Mouse (Mus musculus): ENCODE results near the gene Frmd4b. TPM values are rescaled to one million over a fixed set of nuclear protein-coding genes. Genes with fewer than 3 reads are reported as not detected.

Frmd4b gene
- polyA plus RNA-seq, 1 experiment = 15.4 TPM

GRCm38 (mm10) chr6:97339271-97339681 lies 278.1 kb downstream of the Frmd4b start:
- 68% methylated on average over 5 of the region's 5 CpGs for WGBS
- H3K4me1 ChIP-seq (ENCODE audit: control insufficient read depth, insufficient read depth, low read length) = no peaks in the 10 kb centered on the region
- no peak overlapping the region for H3K27ac ChIP-seq (ENCODE audit: control insufficient read depth, insufficient read depth, low read depth, low read length, poor library complexity)
- H3K4me3 ChIP-seq (replicated peaks; ENCODE audit: control insufficient read depth, low read depth, low read length) = no peak overlapping the region
- no peak for TF ChIP-seq CTCF (IDR thresholded peaks at IDR 0.05; ENCODE audit: control insufficient read depth, insufficient read depth, low read length)
- no peak for TF ChIP-seq POLR2A (IDR thresholded peaks at IDR 0.05; ENCODE audit: borderline replicate concordance, control insufficient read depth, low read depth, low read length)

DNA sequence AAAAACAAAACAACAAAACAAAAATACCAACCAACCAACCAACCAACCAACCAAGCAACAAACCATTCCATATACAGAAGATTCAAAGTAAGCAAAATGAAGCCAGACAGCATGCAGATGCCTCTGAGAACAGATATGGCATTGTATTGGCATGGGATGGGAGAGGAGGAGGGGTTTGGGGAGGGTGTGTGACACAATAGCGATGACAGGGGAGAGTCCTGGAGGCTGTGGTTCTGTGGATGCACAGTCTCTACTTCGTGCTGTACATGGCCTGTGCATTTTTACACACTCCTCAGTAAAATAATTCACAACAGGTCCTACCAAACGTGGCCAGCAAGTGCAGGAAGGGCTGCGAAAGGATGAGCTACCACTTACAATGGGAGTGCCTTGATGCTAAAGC lies 278.5 kb downstream of the Frmd4b start:
- H3K27ac ChIP-seq (ENCODE audit: control insufficient read depth, insufficient read depth, low read depth, low read length, poor library complexity) = no peak overlapping the region
- TF ChIP-seq POLR2A (IDR thresholded peaks at IDR 0.05; ENCODE audit: borderline replicate concordance, control insufficient read depth, low read depth, low read length) (no peak), CTCF (IDR thresholded peaks at IDR 0.05; ENCODE audit: control insufficient read depth, insufficient read depth, low read length) (no peak)
- 74% methylated on average over 4 of the region's 4 CpGs for WGBS
- no peaks in the 10 kb centered on the region for H3K4me1 ChIP-seq (ENCODE audit: control insufficient read depth, insufficient read depth, low read length)
- H3K4me3 ChIP-seq (replicated peaks; ENCODE audit: control insufficient read depth, low read depth, low read length) = no peak overlapping the region

DNA sequence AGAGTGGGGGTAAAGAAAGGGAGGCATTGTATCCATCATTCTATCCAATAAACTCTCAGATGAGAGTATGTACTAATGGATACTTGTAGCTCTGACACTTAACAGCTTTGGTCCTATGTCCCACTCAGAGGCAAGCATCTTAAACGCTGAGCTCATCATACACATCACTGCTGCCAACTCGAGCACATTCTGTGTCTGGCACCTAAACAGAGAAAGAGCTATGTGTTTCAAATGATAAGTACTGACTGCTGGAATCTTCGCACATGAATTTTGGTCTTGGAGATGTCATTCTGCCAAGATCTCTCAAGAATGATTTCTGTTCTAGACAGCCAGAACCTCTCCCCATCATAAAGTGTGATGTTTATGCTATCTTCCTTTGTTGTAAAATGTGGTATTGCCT lies 284.0 kb downstream of the Frmd4b start:
- 62% methylated on average over 3 of the region's 3 CpGs for WGBS
- Histone ChIP-seq H3K4me1 (ENCODE audit: control insufficient read depth, insufficient read depth, low read length) (no peaks in the 10 kb centered on the region), H3K27ac (ENCODE audit: control insufficient read depth, insufficient read depth, low read depth, low read length, poor library complexity) (no peak overlapping the region), H3K4me3 (replicated peaks; ENCODE audit: control insufficient read depth, low read depth, low read length) (no peak overlapping the region)
- no peak for TF ChIP-seq POLR2A (IDR thresholded peaks at IDR 0.05; ENCODE audit: borderline replicate concordance, control insufficient read depth, low read depth, low read length)
- no peak for TF ChIP-seq CTCF (IDR thresholded peaks at IDR 0.05; ENCODE audit: control insufficient read depth, insufficient read depth, low read length)

DNA sequence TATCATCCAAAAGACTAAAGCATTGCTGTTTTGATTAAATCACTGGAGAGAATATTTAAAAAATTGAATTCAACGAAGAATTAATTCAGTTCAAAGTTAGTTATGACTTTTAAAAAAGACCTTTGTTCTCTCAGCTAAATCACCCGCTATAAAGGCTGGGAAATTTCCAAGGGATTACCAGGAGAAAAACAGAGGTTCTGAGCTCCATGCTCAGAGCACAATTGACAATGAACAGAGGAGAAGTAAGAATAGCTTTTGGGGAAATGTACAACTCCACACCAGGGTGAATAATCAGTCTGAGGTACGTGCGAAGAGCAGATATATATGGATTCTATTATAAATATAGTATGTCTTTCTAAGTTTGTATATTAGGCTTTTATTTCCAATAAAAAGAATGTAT lies 293.4 kb downstream of the Frmd4b start:
- no peak overlapping the region for H3K27ac ChIP-seq (ENCODE audit: control insufficient read depth, insufficient read depth, low read depth, low read length, poor library complexity)
- no peaks in the 10 kb centered on the region; the same call in 1 of the 2 replicates for H3K4me1 ChIP-seq (ENCODE audit: control insufficient read depth, insufficient read depth, low read length)
- H3K4me3 ChIP-seq (replicated peaks; ENCODE audit: control insufficient read depth, low read depth, low read length) = no peak overlapping the region
- WGBS = 87% methylated on average over 4 of the region's 4 CpGs
- TF ChIP-seq CTCF (IDR thresholded peaks at IDR 0.05; ENCODE audit: control insufficient read depth, insufficient read depth, low read length) (no peak), POLR2A (IDR thresholded peaks at IDR 0.05; ENCODE audit: borderline replicate concordance, control insufficient read depth, low read depth, low read length) (no peak)

DNA sequence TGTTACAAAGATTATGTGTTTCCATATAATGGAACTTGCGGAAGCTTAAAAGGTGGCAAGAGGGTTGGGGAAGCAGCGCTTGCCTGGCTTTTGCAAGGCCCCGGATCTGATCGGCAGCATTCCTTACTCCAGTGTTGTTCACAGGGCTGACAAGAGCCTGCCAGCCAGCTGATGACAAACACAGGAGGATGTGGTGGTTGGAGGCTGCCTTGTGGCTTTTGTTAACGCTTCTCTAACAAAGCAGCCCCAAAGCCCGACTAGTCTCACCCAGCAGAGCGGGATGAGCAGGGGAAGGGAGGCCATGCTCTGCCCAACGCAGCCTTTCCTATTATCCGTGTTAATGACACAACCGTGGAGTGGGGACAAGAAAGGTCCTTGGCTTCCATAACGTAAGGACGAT lies 295.2 kb downstream of the Frmd4b start:
- H3K27ac ChIP-seq (ENCODE audit: control insufficient read depth, insufficient read depth, low read depth, low read length, poor library complexity) = no peak overlapping the region
- TF ChIP-seq CTCF (IDR thresholded peaks at IDR 0.05; ENCODE audit: control insufficient read depth, insufficient read depth, low read length) (no peak), POLR2A (IDR thresholded peaks at IDR 0.05; ENCODE audit: borderline replicate concordance, control insufficient read depth, low read depth, low read length) (no peak)
- 72% methylated on average over 12 of the region's 12 CpGs for WGBS
- no peak overlapping the region for H3K4me3 ChIP-seq (replicated peaks; ENCODE audit: control insufficient read depth, low read depth, low read length)
- no peaks in the 10 kb centered on the region; the same call in 1 of the 2 replicates for H3K4me1 ChIP-seq (ENCODE audit: control insufficient read depth, insufficient read depth, low read length)

GRCm38 (mm10) chr6:97321156-97321555 lies 296.2 kb downstream of the Frmd4b start:
- TF ChIP-seq POLR2A (IDR thresholded peaks at IDR 0.05; ENCODE audit: borderline replicate concordance, control insufficient read depth, low read depth, low read length) (no peak), CTCF (IDR thresholded peaks at IDR 0.05; ENCODE audit: control insufficient read depth, insufficient read depth, low read length) (no peak)
- 17% methylated on average over 11 of the region's 11 CpGs for WGBS
- Histone ChIP-seq H3K4me1 (ENCODE audit: control insufficient read depth, insufficient read depth, low read length) (no peaks in the 10 kb centered on the region; the same call in 1 of the 2 replicates), H3K27ac (ENCODE audit: control insufficient read depth, insufficient read depth, low read depth, low read length, poor library complexity) (no peak overlapping the region), H3K4me3 (replicated peaks; ENCODE audit: control insufficient read depth, low read depth, low read length) (no peak overlapping the region)

- Histone ChIP-seq H3K4me1 (ENCODE audit: control insufficient read depth, insufficient read depth, low read length) (no peaks in the 10 kb centered on the region; the same call in 1 of the 2 replicates), H3K4me3 (replicated peaks; ENCODE audit: control insufficient read depth, low read depth, low read length) (no peak overlapping the region)
- 58% methylated on average over 4 of the region's 4 CpGs for WGBS
Measured at GRCm38 (mm10) chr6:97319081-97319480, 298.3 kb downstream of the Frmd4b start.

DNA sequence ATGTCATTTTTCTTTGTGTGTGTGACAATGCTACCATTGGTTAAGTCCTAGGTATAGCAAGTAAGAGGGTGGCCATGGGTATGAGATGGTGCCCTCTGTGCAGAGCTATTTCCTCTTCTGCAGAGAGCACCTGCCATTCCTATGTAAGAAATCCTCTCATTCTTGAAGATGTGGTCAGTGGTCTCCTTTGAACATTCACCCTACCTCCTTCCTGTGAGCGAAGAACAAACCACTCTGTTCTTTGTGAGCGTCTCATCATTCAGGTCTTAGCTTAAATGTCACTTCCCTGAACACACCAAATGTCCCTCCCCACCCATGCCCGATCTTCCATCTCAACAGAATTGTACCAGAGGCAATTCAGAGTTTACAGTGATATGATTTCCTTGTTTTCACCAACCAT lies 299.4 kb downstream of the Frmd4b start:
- WGBS = 30% methylated on average over 3 of the region's 3 CpGs
- Histone ChIP-seq H3K27ac (ENCODE audit: control insufficient read depth, insufficient read depth, low read depth, low read length, poor library complexity) (no peak overlapping the region), H3K4me3 (replicated peaks; ENCODE audit: control insufficient read depth, low read depth, low read length) (no peak overlapping the region), H3K4me1 (ENCODE audit: control insufficient read depth, insufficient read depth, low read length) (no peaks in the 10 kb centered on the region; the same call in 1 of the 2 replicates)
- TF ChIP-seq CTCF (IDR thresholded peaks at IDR 0.05; ENCODE audit: control insufficient read depth, insufficient read depth, low read length) (no peak), POLR2A (IDR thresholded peaks at IDR 0.05; ENCODE audit: borderline replicate concordance, control insufficient read depth, low read depth, low read length) (no peak)

More at GRCm38 (mm10) chr6:97319081-97319480, 298.3 kb downstream of the Frmd4b start:
- no peak overlapping the region for H3K27ac ChIP-seq (ENCODE audit: control insufficient read depth, insufficient read depth, low read depth, low read length, poor library complexity)
- no peak for TF ChIP-seq POLR2A (IDR thresholded peaks at IDR 0.05; ENCODE audit: borderline replicate concordance, control insufficient read depth, low read depth, low read length)
- TF ChIP-seq CTCF (IDR thresholded peaks at IDR 0.05; ENCODE audit: control insufficient read depth, insufficient read depth, low read length) = no peak

DNA sequence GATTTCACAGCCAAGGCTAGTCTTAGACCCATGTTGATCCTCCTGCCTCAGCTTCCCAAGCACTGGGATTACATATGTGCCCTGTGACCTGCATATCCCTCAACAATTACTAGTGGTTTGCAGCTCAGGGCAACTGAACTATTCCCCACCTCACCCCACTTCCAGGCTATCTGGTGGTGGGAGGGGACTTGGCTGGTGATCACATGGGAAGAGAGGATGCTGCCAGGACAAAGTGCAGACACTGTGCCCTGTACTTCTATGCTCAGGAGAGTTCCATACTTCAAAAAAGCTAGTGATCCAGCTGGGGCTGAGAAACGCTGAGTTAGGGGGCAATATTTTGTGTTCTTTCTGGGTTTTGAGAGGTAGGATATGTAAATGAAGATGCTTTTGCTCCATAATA lies 300.6 kb downstream of the Frmd4b start:
- Histone ChIP-seq H3K4me3 (replicated peaks; ENCODE audit: control insufficient read depth, low read depth, low read length) (no peak overlapping the region), H3K4me1 (ENCODE audit: control insufficient read depth, insufficient read depth, low read length) (no peaks in the 10 kb centered on the region; the same call in 1 of the 2 replicates), H3K27ac (ENCODE audit: control insufficient read depth, insufficient read depth, low read depth, low read length, poor library complexity) (no peak overlapping the region)
- no peak for TF ChIP-seq CTCF (IDR thresholded peaks at IDR 0.05; ENCODE audit: control insufficient read depth, insufficient read depth, low read length)
- TF ChIP-seq POLR2A (IDR thresholded peaks at IDR 0.05; ENCODE audit: borderline replicate concordance, control insufficient read depth, low read depth, low read length) = no peak
- WGBS = 87% methylated on average over 1 of the region's 1 CpGs

Data from bone marrow, adult 2 months (tissue).